Mouse (Mus musculus) hindbrain, embryonic 14.5 days (tissue): Measurements from ENCODE around the gene Fdx1. TPM values are rescaled to one million over a fixed set of nuclear protein-coding genes. Genes with fewer than 3 reads are reported as not detected.

Source experiments
- ATAC-seq: fragments of 200-750 bp; cut with Nextera tagmentation; 2 replicates; pipeline ENCODE4 v1.8.0; 2017; ENCODE audit warnings: moderate number of reproducible peaks, mild to moderate bottlenecking, moderate TSS enrichment, moderate library complexity; ENCODE audit not compliant: low FRiP score
- DNase-seq: peaks from one replicate; pipeline ENCODE4 v3.0.0-alpha.2; 2015; ENCODE audit warnings: low spot score
- H3K27ac ChIP-seq: fragments of 300-500 bp; sonication (generic); 2 replicates; pipeline ENCODE4 v1.5.1; 2014; ENCODE audit warnings: mild to moderate bottlenecking, moderate library complexity
- H3K27me3 ChIP-seq: fragments of 300-500 bp; sonication (generic); 2 replicates; pipeline ENCODE4 v1.6.1; 2014; ENCODE audit warnings: mild to moderate bottlenecking, low read length, mixed read lengths; ENCODE audit not compliant: control insufficient read depth, insufficient read depth
- H3K36me3 ChIP-seq: fragments of 300-500 bp; sonication (generic); replicated peaks from 2 replicates; pipeline ENCODE4 v1.6.1; 2014; ENCODE audit not compliant: control insufficient read depth, insufficient read depth
- H3K4me1 ChIP-seq: fragments of 300-500 bp; sonication (generic); replicated peaks from 2 replicates; pipeline ENCODE4 v1.6.1; 2014; ENCODE audit warnings: antibody characterized with exemption, low read length, mixed read lengths; ENCODE audit not compliant: control insufficient read depth, insufficient read depth
- H3K4me2 ChIP-seq: fragments of 300-500 bp; sonication (generic); replicated peaks from 2 replicates; pipeline ENCODE4 v1.6.1; 2014; ENCODE audit warnings: mild to moderate bottlenecking, moderate library complexity
- H3K4me3 ChIP-seq: fragments of 300-500 bp; sonication (generic); replicated peaks from 2 replicates; pipeline ENCODE4 v1.5.1; 2014; ENCODE audit warnings: mild to moderate bottlenecking, low read length
- H3K9ac ChIP-seq: fragments of 300-500 bp; sonication (generic); 2 replicates; pipeline ENCODE4 v1.6.1; 2014
- H3K9me3 ChIP-seq: fragments of 300-500 bp; sonication (generic); 2 replicates; pipeline ENCODE4 v1.6.1; 2016; ENCODE audit warnings: low read length; ENCODE audit not compliant: control insufficient read depth
- WGBS: fragments of 180-500 bp; shearing (Covaris S2); extraction: QIAGEN DNeasy Blood & Tissue Kit; methylation state at CpG from one replicate; pipeline ENCODE4 v1.1.7; 2014; 5-methylcytosine and 5-hydroxymethylcytosine counted together
- polyA plus RNA-seq: library from polyadenylated mRNA; unstranded; fragments of >200 nt; fragmentation: Nextera tagmentation; extraction: Ambion mirVana; gene quantifications from 2 replicates; pipeline ENCODE4 v1.2.1, GENCODE M21; 2014

The Fdx1 gene
- 40.8 and 46.1 TPM in 2 replicates for polyA plus RNA-seq

GRCm38 (mm10) chr9:51962975-51963701 is at the start of gene Fdx1:
Gene Fdx1, minus strand, starts transcription at chr9:51963556.
- Histone ChIP-seq H3K27ac (peak within 1 kb of the TSS; percentile 73), H3K36me3 (no peaks in the 10 kb centered on the region), H3K4me3 (peak within 1 kb of the TSS; percentile 78), H3K27me3 (no peaks in the 10 kb centered on the region), H3K4me1 (peaks cover 11% of the 10 kb centered on the region), H3K4me2 (peak within 1 kb of the TSS; percentile 80), H3K9me3 (no peaks in the 10 kb centered on the region), H3K9ac (peak within 1 kb of the TSS; percentile 82)
- DNase-seq (peak; percentile 58), ATAC-seq (peak; percentile 92)
- WGBS: under 1% methylated on average over 67 of the region's 81 CpGs

GRCm38 (mm10) chr9:52012781-52013436 is 49.6 kb upstream of the Fdx1 start:
- DNase-seq: no peak
- Histone ChIP-seq H3K4me3 (no peak overlapping the region), H3K4me1 (no peaks in the 10 kb centered on the region), H3K9ac (no peak overlapping the region), H3K4me2 (no peak overlapping the region), H3K36me3 (no peaks in the 10 kb centered on the region), H3K27ac (no peak overlapping the region), H3K9me3 (no peaks in the 10 kb centered on the region), H3K27me3 (no peaks in the 10 kb centered on the region)
- 85% methylated on average over 5 of the region's 5 CpGs for WGBS
- no peak for ATAC-seq

- no peaks in the 10 kb centered on the region for H3K27me3 ChIP-seq
- H3K36me3 ChIP-seq: no peaks in the 10 kb centered on the region
- H3K9ac ChIP-seq: no peak overlapping the region
- DNase-seq (no peak), ATAC-seq (no peak)
- H3K9me3 ChIP-seq: no peaks in the 10 kb centered on the region
- H3K4me2 ChIP-seq: no peak overlapping the region
- no peak overlapping the region for H3K27ac ChIP-seq
- WGBS: 97% methylated on average over 1 of the region's 1 CpGs
- H3K4me3 ChIP-seq: no peak overlapping the region
- no peaks in the 10 kb centered on the region for H3K4me1 ChIP-seq
Measured at GRCm38 (mm10) chr9:52012311-52012710, 49.0 kb upstream of the Fdx1 start.

GRCm38 (mm10) chr9:52008511-52008910 is 45.2 kb upstream of the Fdx1 start:
- no peak overlapping the region for H3K27ac ChIP-seq
- no peak for ATAC-seq
- H3K9me3 ChIP-seq: no peaks in the 10 kb centered on the region
- H3K9ac ChIP-seq: no peak overlapping the region
- no peaks in the 10 kb centered on the region for H3K27me3 ChIP-seq
- H3K4me1 ChIP-seq: no peaks in the 10 kb centered on the region
- DNase-seq: no peak
- no peaks in the 10 kb centered on the region for H3K36me3 ChIP-seq
- WGBS: 88% methylated on average over 1 of the region's 1 CpGs
- no peak overlapping the region for H3K4me2 ChIP-seq
- no peak overlapping the region for H3K4me3 ChIP-seq

- Histone ChIP-seq H3K4me3 (no peak overlapping the region), H3K27me3 (no peaks in the 10 kb centered on the region), H3K36me3 (no peaks in the 10 kb centered on the region), H3K4me2 (no peak overlapping the region), H3K9me3 (no peaks in the 10 kb centered on the region), H3K27ac (no peak overlapping the region), H3K9ac (no peak overlapping the region), H3K4me1 (no peaks in the 10 kb centered on the region)
- DNase-seq (no peak), ATAC-seq (no peak)
- 43% methylated on average over 2 of the region's 2 CpGs for WGBS
Measured at GRCm38 (mm10) chr9:52007341-52007740, 44.0 kb upstream of the Fdx1 start.

GRCm38 (mm10) chr9:52003501-52003900 is 40.1 kb upstream of the Fdx1 start:
- WGBS: 72% methylated on average over 4 of the region's 4 CpGs
- ATAC-seq (no peak), DNase-seq (no peak)

GRCm38 (mm10) chr9:51995331-51996099 is 32.2 kb upstream of the Fdx1 start:
- Histone ChIP-seq H3K36me3 (no peaks in the 10 kb centered on the region), H3K4me2 (no peak overlapping the region), H3K27me3 (no peaks in the 10 kb centered on the region), H3K4me3 (no peak overlapping the region), H3K4me1 (no peaks in the 10 kb centered on the region), H3K9ac (no peak overlapping the region), H3K9me3 (peaks cover 19% of the 10 kb centered on the region; the same call in 1 of the 2 replicates), H3K27ac (no peak overlapping the region)
- WGBS: 89% methylated on average over 5 of the region's 5 CpGs
- no peak for ATAC-seq
- DNase-seq: no peak

More at GRCm38 (mm10) chr9:52003501-52003900, 40.1 kb upstream of the Fdx1 start:
- no peaks in the 10 kb centered on the region for H3K27me3 ChIP-seq
- peaks cover 7% of the 10 kb centered on the region; the same call in 1 of the 2 replicates for H3K9me3 ChIP-seq
- H3K4me1 ChIP-seq: no peaks in the 10 kb centered on the region
- no peak overlapping the region for H3K4me2 ChIP-seq
- no peaks in the 10 kb centered on the region for H3K36me3 ChIP-seq
- H3K27ac ChIP-seq: no peak overlapping the region
- no peak overlapping the region for H3K9ac ChIP-seq
- no peak overlapping the region for H3K4me3 ChIP-seq

- ATAC-seq (no peak), DNase-seq (no peak)
- Histone ChIP-seq H3K36me3 (no peaks in the 10 kb centered on the region), H3K4me3 (no peak overlapping the region), H3K27ac (no peak overlapping the region), H3K4me1 (no peaks in the 10 kb centered on the region), H3K9me3 (peaks cover 19% of the 10 kb centered on the region; the same call in 1 of the 2 replicates), H3K27me3 (no peaks in the 10 kb centered on the region), H3K9ac (no peak overlapping the region), H3K4me2 (no peak overlapping the region)
- WGBS: 89% methylated on average over 5 of the region's 5 CpGs
Measured at GRCm38 (mm10) chr9:51994636-51995260, 31.4 kb upstream of the Fdx1 start.
